11 mouse cellular contexts compared by ENCODE assay signal in genomic region chr3:121345643-121346000, GRCm38 (mm10). TPM values are rescaled to one million over a fixed set of nuclear protein-coding genes. Genes with fewer than 3 reads are reported as not detected.
DNase-seq lines count a peak whose midpoint lies in the region; ATAC-seq and TF ChIP-seq lines count a peak whose summit lies in the region.
"Had no signal": no experiment of that assay in that cellular context is flagged by ENCODE, and none has a peak within 500 bp of the region (broad histone marks: within the 10 kb centered on the region; RNA-seq: fewer than 3 reads in every experiment).

No protein-coding gene starts in this region.

- H3K9me3 ChIP-seq in embryonic facial prominence, embryonic 11.5 days (replicated peaks; ENCODE audit: control insufficient read depth, low read length), result no peaks in the 10 kb centered on the region
- H3K9me3 ChIP-seq in intestine, postnatal 0 days (ENCODE audit: control insufficient read depth), result no peaks in the 10 kb centered on the region
- no peaks in the 10 kb centered on the region for H3K9me3 ChIP-seq in liver, embryonic 14.5 days (ENCODE audit: control insufficient read depth, low read length)

- no peak for TF ChIP-seq EP300 in liver, embryonic 14.5 days (IDR thresholded peaks at IDR 0.05; ENCODE audit: low read depth)

- DNase-seq in kidney, adult 8-10 months, result peak; percentile 25 to 51
- DNase-seq in kidney, postnatal 4 days, result no peak
- peak; percentile 23 for DNase-seq in embryonic facial prominence, embryonic 11.5 days (ENCODE audit: low spot score)
- DNase-seq in liver, embryonic 14.5 days (ENCODE audit: low read depth in 3 of 3, low spot score in 3 of 3), result no peak
- DNase-seq in urinary bladder, postnatal 4 days (ENCODE audit: low spot score in 2 of 2), result no peak
- DNase-seq in cerebellum, adult 11-12 months, result no peak
- DNase-seq in left cerebral cortex, postnatal 4 days, result no peak

- peaks cover 8% of the 10 kb centered on the region for H3K4me1 ChIP-seq in embryonic facial prominence, embryonic 11.5 days (ENCODE audit: control insufficient read depth, insufficient read depth, low read length)
- H3K4me1 ChIP-seq in intestine, postnatal 0 days (replicated peaks; ENCODE audit: control insufficient read depth, insufficient read depth, low read length), result peaks cover 13% of the 10 kb centered on the region; the same call in 1 of the 2 replicates
- H3K4me1 ChIP-seq in liver, embryonic 14.5 days (replicated peaks; ENCODE audit: control insufficient read depth in 2 of 2, insufficient read depth in 2 of 2, low read length in 1 of 2), result peaks cover 3 to 15% of the 10 kb centered on the region in 2 experiments; a peak in 3 of 4 replicates

- intact Hi-C loops in left cerebral cortex, postnatal 4 days (cut with DNase I), result no loop called here

- TF ChIP-seq CTCF in intestine, postnatal 0 days (IDR thresholded peaks at IDR 0.05; ENCODE audit: low read depth), result no peak
- TF ChIP-seq CTCF in liver, embryonic 14.5 days (IDR thresholded peaks at IDR 0.05; ENCODE audit: low read depth), result no peak

- WGBS in embryonic facial prominence, embryonic 11.5 days, result 39% methylated on average over 6 of the region's 6 CpGs
- 31% methylated on average over 6 of the region's 6 CpGs for WGBS in intestine, postnatal 0 days
- 43% methylated on average over 6 of the region's 6 CpGs for WGBS in liver, embryonic 14.5 days (ENCODE audit: insufficient replicate concordance)

- H3K9ac ChIP-seq in embryonic facial prominence, embryonic 11.5 days (replicated peaks; ENCODE audit: low read length), result no peak overlapping the region
- H3K9ac ChIP-seq in intestine, postnatal 0 days (ENCODE audit: low read depth, low read length), result no peak overlapping the region
- no peak overlapping the region for H3K9ac ChIP-seq in liver, embryonic 14.5 days (replicated peaks)

- no peak overlapping the region for H3K4me2 ChIP-seq in embryonic facial prominence, embryonic 11.5 days (ENCODE audit: low read depth, low read length)
- peak overlapping the region; percentile 60; the same call in 1 of the 2 replicates for H3K4me2 ChIP-seq in intestine, postnatal 0 days (replicated peaks; ENCODE audit: low read depth)
- no peak overlapping the region for H3K4me2 ChIP-seq in liver, embryonic 14.5 days (ENCODE audit: low read depth)
- H3K4me2 ChIP-seq: heart, embryonic 11.5 days had no signal

- ATAC-seq in embryonic facial prominence, embryonic 11.5 days (replicated peaks; ENCODE audit: insufficient number of reproducible peaks, low FRiP score, low TSS enrichment, low read depth), result no peak
- peak; percentile 57 for ATAC-seq in intestine, postnatal 0 days
- ATAC-seq in liver, embryonic 14.5 days (ENCODE audit: insufficient read depth), result peak; percentile 27; the same call in 1 of the 2 replicates
- ATAC-seq: forebrain, embryonic 16.5 days had no signal

- no peak overlapping the region for H3K4me3 ChIP-seq in embryonic facial prominence, embryonic 11.5 days (ENCODE audit: low read depth, low read length)
- no peak overlapping the region for H3K4me3 ChIP-seq in intestine, postnatal 0 days (ENCODE audit: low read depth, low read length)
- H3K4me3 ChIP-seq in liver, embryonic 14.5 days (ENCODE audit: insufficient read depth in 1 of 2, low read depth in 2 of 2, low read length in 2 of 2), result no peak overlapping the region
- H3K4me3 ChIP-seq: left cerebral cortex, adult 2 months had no signal

- no peaks in the 10 kb centered on the region for H3K27me3 ChIP-seq in embryonic facial prominence, embryonic 11.5 days (ENCODE audit: control insufficient read depth, insufficient read depth, low read length)
- no peaks in the 10 kb centered on the region for H3K27me3 ChIP-seq in intestine, postnatal 0 days (replicated peaks; ENCODE audit: control insufficient read depth, insufficient read depth, low read length)
- no peaks in the 10 kb centered on the region for H3K27me3 ChIP-seq in liver, embryonic 14.5 days (ENCODE audit: control insufficient read depth, insufficient read depth, low read length)

- H3K27ac ChIP-seq in embryonic facial prominence, embryonic 11.5 days (replicated peaks; ENCODE audit: low read depth, low read length), result no peak overlapping the region
- peak overlapping the region; percentile 21; the same call in 1 of the 2 replicates for H3K27ac ChIP-seq in intestine, postnatal 0 days (ENCODE audit: low read depth, low read length)
- H3K27ac ChIP-seq in liver, embryonic 14.5 days, result no peak overlapping the region
- H3K27ac ChIP-seq: left cerebral cortex, adult 2 months had no signal

- no peaks in the 10 kb centered on the region for H3K36me3 ChIP-seq in embryonic facial prominence, embryonic 11.5 days (replicated peaks; ENCODE audit: control insufficient read depth, insufficient read depth, low read depth, low read length)
- H3K36me3 ChIP-seq in intestine, postnatal 0 days (ENCODE audit: control insufficient read depth, insufficient read depth), result 0 out of 2 replicates have a peak, but pooled peaks cover 3% of the 10 kb centered on the region
- H3K36me3 ChIP-seq in liver, embryonic 14.5 days (replicated peaks; ENCODE audit: control insufficient read depth, insufficient read depth, low read depth), result no peaks in the 10 kb centered on the region

RNA-seq across cellular contexts. Expression of gene Alg14, which starts 54.0 kb away (rescaled TPM):
- polyA plus RNA-seq in embryonic facial prominence, embryonic 11.5 days (2014; fragmentation: Nextera tagmentation; extraction: Ambion mirVana), result 35.4 and 35.6 TPM in 2 replicates
- polyA plus RNA-seq in intestine, postnatal 0 days (2015; fragmentation: Nextera tagmentation; extraction: Ambion mirVana), result 25.6 and 26.1 TPM in 2 replicates
- polyA plus RNA-seq in liver, embryonic 14.5 days (2012; rRNA removed), result 6.5 and 10.4 TPM in 2 replicates
- 16.2 and 18.8 TPM in 2 replicates for polyA plus RNA-seq in liver, embryonic 14.5 days (2014; fragmentation: Nextera tagmentation; extraction: Ambion mirVana)
- 10 to 100 TPM; 17.9 to 22.0 TPM for total RNA-seq in left cerebral cortex, postnatal 4 days (2021)

Comparison
In these comparisons a context has a peak if more than half of its experiments do, and no peak if none do; other contexts are left out.
1. DNase-seq: peak in kidney, adult 8-10 months (2 of 2) and embryonic facial prominence, embryonic 11.5 days (single experiment); none in kidney, postnatal 4 days (0 of 2), liver, embryonic 14.5 days (0 of 3), urinary bladder, postnatal 4 days (0 of 2), cerebellum, adult 11-12 months (single experiment) and left cerebral cortex, postnatal 4 days (single experiment).